Mouse (Mus musculus) midbrain, embryonic 12.5 days (tissue): ENCODE data around the gene Epyc. TPM values are rescaled to one million over a fixed set of nuclear protein-coding genes. Genes with fewer than 3 reads are reported as not detected.
"Not testable (repeated sequence)": the region's sequence is repeated elsewhere in the genome, so short reads cannot be mapped to it uniquely, and the experiment has no call there.

ENCODE experiments used
- ATAC-seq: fragments of 200-750 bp; cut with Nextera tagmentation; 2 replicates; pipeline ENCODE4 v1.8.0; 2017; ENCODE audit warnings: low read depth, moderate TSS enrichment, moderate library complexity; ENCODE audit not compliant: low FRiP score
- H3K27ac ChIP-seq: fragments of 300-500 bp; sonication (generic); replicated peaks from 2 replicates; pipeline ENCODE4 v1.5.1; 2016; ENCODE audit warnings: mild to moderate bottlenecking
- H3K27me3 ChIP-seq: fragments of 300-500 bp; sonication (generic); 2 replicates; pipeline ENCODE4 v1.6.1; 2016; ENCODE audit warnings: mild to moderate bottlenecking
- H3K36me3 ChIP-seq: fragments of 300-500 bp; sonication (generic); 2 replicates; pipeline ENCODE4 v1.6.1; 2016
- H3K4me1 ChIP-seq: fragments of 300-500 bp; sonication (generic); 2 replicates; pipeline ENCODE4 v1.6.1; 2016
- H3K4me2 ChIP-seq: fragments of 300-500 bp; sonication (generic); replicated peaks from 2 replicates; pipeline ENCODE4 v1.6.1; 2016; ENCODE audit warnings: mild to moderate bottlenecking, moderate library complexity
- H3K4me3 ChIP-seq: fragments of 300-500 bp; sonication (generic); 2 replicates; pipeline ENCODE4 v1.5.1; 2016; ENCODE audit warnings: mild to moderate bottlenecking
- H3K9ac ChIP-seq: fragments of 300-500 bp; sonication (generic); replicated peaks from 2 replicates; pipeline ENCODE4 v1.6.1; 2016; ENCODE audit warnings: mild to moderate bottlenecking, moderate library complexity
- H3K9me3 ChIP-seq: fragments of 300-500 bp; sonication (generic); 2 replicates; pipeline ENCODE4 v1.6.1; 2016; ENCODE audit warnings: mild to moderate bottlenecking
- WGBS: fragments of 180-500 bp; shearing (Covaris S2); methylation state at CpG from one replicate; pipeline ENCODE4 v1.1.7; 2016; 5-methylcytosine and 5-hydroxymethylcytosine counted together
- polyA plus RNA-seq: library from polyadenylated mRNA; unstranded; fragments of >200 nt; fragmentation: Nextera tagmentation; extraction: Ambion mirVana; gene quantifications from 2 replicates; pipeline ENCODE4 v1.2.1, GENCODE M21; 2016

Gene Epyc
- polyA plus RNA-seq, 1 experiment from 2014 or later, result 11.2 TPM

DNA sequence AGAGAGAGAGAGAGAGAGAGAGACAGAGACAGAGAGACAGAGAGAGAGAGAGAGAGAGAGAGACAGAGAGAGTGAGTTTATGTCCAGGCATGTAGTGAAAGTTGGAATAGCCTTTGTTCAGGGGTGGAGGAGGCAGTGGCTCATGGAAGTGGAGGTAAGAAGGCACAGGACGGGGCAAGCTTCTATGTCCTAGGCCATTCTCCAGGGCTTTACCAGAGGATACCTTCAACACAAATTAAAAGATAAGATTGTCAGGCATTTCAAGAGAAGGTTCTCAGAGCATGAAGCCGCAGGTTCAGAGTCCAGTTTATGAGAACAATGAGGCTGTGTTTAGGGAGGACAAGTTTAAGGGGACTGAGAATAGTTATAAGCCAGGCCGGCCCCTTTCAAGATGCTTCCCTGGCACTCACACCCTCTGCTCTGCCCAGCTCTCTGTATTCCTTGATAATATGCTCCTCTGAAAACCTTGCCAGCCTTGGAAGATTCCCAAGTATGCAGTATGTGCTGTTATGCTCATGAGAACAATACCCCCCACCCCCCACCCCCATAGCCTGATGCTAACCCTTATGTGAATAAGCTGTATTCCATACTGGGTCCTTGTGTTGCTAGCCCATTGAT, 71.5 kb downstream of the Epyc start:
- Histone ChIP-seq H3K27ac (no peak overlapping the region), H3K4me3 (no peak overlapping the region), H3K27me3 (no peaks in the 10 kb centered on the region), H3K36me3 (no peaks in the 10 kb centered on the region), H3K9ac (no peak overlapping the region), H3K4me1 (no peaks in the 10 kb centered on the region), H3K9me3 (no peaks in the 10 kb centered on the region), H3K4me2 (no peak overlapping the region)
- WGBS, result 93% methylated on average over 3 of the region's 3 CpGs
- no peak for ATAC-seq

DNA sequence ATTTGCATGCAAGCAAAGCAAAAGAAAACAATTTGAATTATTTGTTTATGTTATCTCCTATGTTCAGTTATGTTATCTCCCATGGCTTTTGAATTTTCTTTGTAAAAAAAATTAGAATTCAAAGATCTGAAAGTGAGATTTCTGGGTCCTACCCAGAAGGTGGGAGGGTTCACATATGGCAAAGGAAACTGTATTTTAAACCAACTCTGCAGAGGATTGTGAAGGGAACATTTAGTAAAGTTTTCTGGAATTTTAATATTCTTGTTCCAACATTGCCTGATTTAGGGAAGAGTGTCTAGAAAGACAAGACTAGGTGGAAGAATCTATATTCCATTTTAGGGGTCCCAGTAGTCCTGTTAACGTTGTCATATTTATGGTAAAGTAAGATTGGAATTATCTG, 73.4 kb downstream of the Epyc start:
- no peaks in the 10 kb centered on the region for H3K36me3 ChIP-seq
- no peaks in the 10 kb centered on the region for H3K9me3 ChIP-seq
- ATAC-seq, result no peak
- H3K4me3 ChIP-seq, result no peak overlapping the region
- WGBS, result 79% methylated on average over 1 of the region's 1 CpGs
- no peak overlapping the region for H3K4me2 ChIP-seq
- no peak overlapping the region for H3K27ac ChIP-seq
- H3K27me3 ChIP-seq, result no peaks in the 10 kb centered on the region
- H3K9ac ChIP-seq, result no peak overlapping the region
- no peaks in the 10 kb centered on the region for H3K4me1 ChIP-seq

DNA sequence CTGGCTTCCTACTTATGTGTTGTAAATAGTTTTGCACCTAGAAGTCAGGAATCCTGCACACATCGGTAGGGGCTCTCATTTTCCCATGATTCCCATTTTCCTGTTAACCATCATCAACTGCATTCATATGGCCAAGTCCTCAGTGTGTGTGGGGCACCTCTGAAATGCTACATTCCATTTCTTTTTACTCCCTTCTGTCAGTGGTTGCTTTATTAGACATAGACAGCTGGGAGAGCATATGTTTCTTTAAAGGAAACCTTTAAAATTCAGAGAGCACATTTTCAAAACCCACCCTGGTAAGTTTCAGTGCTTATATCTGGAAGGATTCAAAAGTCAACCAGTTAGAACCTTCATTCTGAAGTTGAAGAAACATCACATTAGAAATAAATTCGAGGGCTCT, 74.2 kb downstream of the Epyc start:
- Histone ChIP-seq H3K4me1 (no peaks in the 10 kb centered on the region), H3K4me3 (no peak overlapping the region), H3K4me2 (no peak overlapping the region), H3K9me3 (no peaks in the 10 kb centered on the region), H3K9ac (no peak overlapping the region), H3K36me3 (no peaks in the 10 kb centered on the region), H3K27me3 (no peaks in the 10 kb centered on the region), H3K27ac (no peak overlapping the region)
- ATAC-seq, result no peak
- WGBS, result 78% methylated on average over 2 of the region's 2 CpGs

DNA sequence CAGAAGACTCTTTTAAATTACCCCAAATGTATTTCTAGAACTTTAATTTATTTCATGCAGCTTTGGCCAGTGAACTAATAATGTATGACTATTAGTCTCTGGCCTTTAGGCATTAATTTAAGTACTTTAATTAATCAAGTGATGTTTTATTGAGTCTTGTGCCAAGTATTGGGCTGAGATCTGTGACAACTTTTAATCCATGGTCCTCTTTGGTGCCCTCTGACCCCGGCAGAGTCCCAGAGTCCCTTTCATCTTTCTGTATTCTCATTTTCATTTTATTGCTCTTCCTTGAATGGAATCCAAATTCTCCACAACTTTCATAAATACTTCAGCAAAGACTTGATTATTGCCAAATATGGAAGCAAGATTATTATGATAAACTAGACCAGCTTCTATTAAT, 76.8 kb downstream of the Epyc start:
- H3K4me2 ChIP-seq, result no peak overlapping the region

DNA sequence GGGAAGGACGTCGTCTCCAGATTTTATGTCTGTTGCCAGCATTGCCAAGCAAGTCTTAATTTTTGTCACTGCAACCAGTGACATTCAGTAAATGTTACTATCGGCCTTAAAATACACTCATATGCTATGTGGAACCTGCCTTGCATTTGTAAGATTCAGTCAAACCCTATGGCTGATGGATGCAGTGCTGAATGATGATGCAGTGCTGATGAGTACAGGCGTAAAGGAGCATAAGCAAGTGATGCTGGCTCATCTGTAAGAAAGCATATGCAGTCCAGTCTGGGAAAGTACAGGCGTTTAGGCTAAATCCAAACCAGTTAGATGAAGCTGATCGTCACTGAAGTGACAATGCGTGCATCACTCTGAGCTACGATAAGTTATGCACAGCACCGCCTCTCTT, 78.8 kb downstream of the Epyc start:
- no peaks in the 10 kb centered on the region for H3K4me1 ChIP-seq
- no peak overlapping the region for H3K9ac ChIP-seq
- no peaks in the 10 kb centered on the region for H3K9me3 ChIP-seq
- no peak overlapping the region for H3K4me3 ChIP-seq
- H3K36me3 ChIP-seq, result no peaks in the 10 kb centered on the region
- no peak overlapping the region for H3K4me2 ChIP-seq
- H3K27me3 ChIP-seq, result no peaks in the 10 kb centered on the region
- WGBS, result 91% methylated on average over 9 of the region's 9 CpGs
- no peak overlapping the region for H3K27ac ChIP-seq
- no peak for ATAC-seq

More for the DNA sequence above, 76.8 kb downstream of the Epyc start:
- Histone ChIP-seq H3K36me3 (no peaks in the 10 kb centered on the region), H3K4me1 (no peaks in the 10 kb centered on the region), H3K27me3 (no peaks in the 10 kb centered on the region), H3K4me3 (no peak overlapping the region), H3K27ac (no peak overlapping the region), H3K9ac (no peak overlapping the region), H3K9me3 (no peaks in the 10 kb centered on the region)
- WGBS, result 92% methylated on average over 1 of the region's 1 CpGs
- ATAC-seq, result no peak

DNA sequence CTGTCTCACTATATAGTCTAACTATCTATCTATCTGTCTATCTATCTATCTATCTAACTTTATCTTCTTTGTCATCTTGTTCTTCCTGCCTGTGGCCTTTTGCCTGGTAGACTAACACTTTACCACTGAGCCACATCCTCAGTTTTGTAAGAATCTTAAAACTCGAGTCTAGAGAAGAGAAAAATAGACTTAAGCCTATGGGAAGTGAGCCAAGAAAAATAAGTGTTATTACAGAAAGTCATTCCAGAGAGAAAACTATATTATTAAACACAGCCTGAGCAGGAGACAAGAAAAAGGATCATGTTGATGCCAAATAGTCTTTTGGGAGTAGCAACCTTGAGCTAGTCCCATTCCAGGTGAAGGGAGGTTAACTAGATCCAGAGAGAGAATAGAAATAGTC, 82.1 kb downstream of the Epyc start:
- H3K27me3 ChIP-seq, result no peaks in the 10 kb centered on the region
- H3K9me3 ChIP-seq, result no peaks in the 10 kb centered on the region
- no peaks in the 10 kb centered on the region for H3K4me1 ChIP-seq
- H3K27ac ChIP-seq, result no peak overlapping the region
- H3K9ac ChIP-seq, result no peak overlapping the region
- no peak for ATAC-seq
- WGBS, result 51% methylated on average over 1 of the region's 1 CpGs
- no peak overlapping the region for H3K4me3 ChIP-seq
- H3K36me3 ChIP-seq, result no peaks in the 10 kb centered on the region
- H3K4me2 ChIP-seq, result no peak overlapping the region

DNA sequence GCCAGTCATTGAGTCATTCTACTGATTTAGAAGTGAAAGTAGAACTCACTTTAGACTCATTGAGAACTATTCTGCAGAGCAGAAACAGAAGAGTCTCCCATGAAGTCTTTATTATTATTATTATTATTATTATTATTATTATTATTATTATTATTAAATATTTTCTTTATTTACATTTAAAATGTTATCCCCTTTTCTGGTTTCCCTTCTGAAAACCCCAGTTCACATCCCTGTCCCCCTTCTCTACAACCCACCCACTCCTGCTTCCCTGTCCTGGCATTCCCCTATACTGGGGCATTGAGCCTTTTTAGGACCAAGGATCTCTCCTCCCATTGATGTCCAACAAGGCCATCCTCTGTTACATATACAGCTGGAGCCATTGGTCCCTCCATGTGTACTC, 82.8 kb downstream of the Epyc start, which contains the start of gene C030005K15Rik:
TSS of gene C030005K15Rik (minus strand) at position 101 of the 400 bp plus-strand sequence.
- not testable (repeated sequence) for H3K4me1 ChIP-seq, H3K36me3 ChIP-seq, H3K4me2 ChIP-seq, H3K27me3 ChIP-seq, H3K9ac ChIP-seq, H3K9me3 ChIP-seq, ATAC-seq, H3K27ac ChIP-seq, H3K4me3 ChIP-seq

Other genes with a start within 250 kb of the Epyc start
- 42.0 and 57.6 TPM in 2 replicates for gene Dcn, start 164.5 kb upstream of the Epyc start, polyA plus RNA-seq
- gene Lum, start 78.9 kb upstream of the Epyc start, polyA plus RNA-seq, result 110 and 152 TPM in 2 replicates
- 0.13 and 0.47 TPM in 2 replicates for gene Kera, start 37.2 kb upstream of the Epyc start, polyA plus RNA-seq
- gene Ccer1, start 49.0 kb downstream of the Epyc start, polyA plus RNA-seq, result not detected in 2 replicates
- not detected in 2 replicates for gene C030005K15Rik, start 82.7 kb downstream of the Epyc start, polyA plus RNA-seq